Mouse (Mus musculus): Measurements from ENCODE around the gene Prr36. TPM values are rescaled to one million over a fixed set of nuclear protein-coding genes. Genes with fewer than 3 reads are reported as not detected.
A peak's percentile ranks its signal among the peaks of the same experiment; 100 is the strongest.

The Prr36 gene
- polyA plus RNA-seq, 1 experiment from 2014 or later: 0.99 TPM

- Histone ChIP-seq H3K9ac (replicated peaks; ENCODE audit: low read depth) (no peak overlapping the region), H3K27me3 (replicated peaks; ENCODE audit: insufficient read depth, low read length) (0 out of 2 replicates have a peak, but pooled peaks cover 4% of the 10 kb centered on the region)
- ATAC-seq: no peak
Observed at GRCm38 (mm10) chr8:4219617-4220016, 2.4 kb upstream of the Prr36 start.

GRCm38 (mm10) chr8:4216296-4216695 lies 963 bp downstream of the Prr36 start:
- WGBS: 6% methylated on average over 16 of the region's 18 CpGs
- 0 out of 2 replicates have a peak, but pooled peaks cover 4% of the 10 kb centered on the region for H3K27me3 ChIP-seq (replicated peaks; ENCODE audit: insufficient read depth, low read length)
- TF ChIP-seq CTCF (IDR thresholded peaks at IDR 0.05) (no peak), EP300 (IDR thresholded peaks at IDR 0.05) (no peak)

More at GRCm38 (mm10) chr8:4219617-4220016, 2.4 kb upstream of the Prr36 start:
- WGBS: 79% methylated on average over 3 of the region's 3 CpGs
- Histone ChIP-seq H3K9me3 (ENCODE audit: low read length) (no peaks in the 10 kb centered on the region), H3K4me3 (ENCODE audit: low read depth, low read length) (no peak overlapping the region), H3K4me1 (ENCODE audit: insufficient read depth, low read depth, low read length) (peaks cover 7% of the 10 kb centered on the region; the same call in 1 of the 2 replicates), H3K36me3 (ENCODE audit: insufficient read depth, low read length) (no peaks in the 10 kb centered on the region), H3K27ac (ENCODE audit: low read length) (no peak overlapping the region), H3K4me2 (replicated peaks; ENCODE audit: low read depth, low read length) (no peak overlapping the region)
- no peak for DNase-seq (ENCODE audit: low spot score)
- TF ChIP-seq CTCF (IDR thresholded peaks at IDR 0.05) (no peak), EP300 (IDR thresholded peaks at IDR 0.05) (no peak)

GRCm38 (mm10) chr8:4214006-4214980 lies 3.0 kb downstream of the Prr36 start:
- Histone ChIP-seq H3K9me3 (ENCODE audit: low read length) (no peaks in the 10 kb centered on the region), H3K27me3 (replicated peaks; ENCODE audit: insufficient read depth, low read length) (0 out of 2 replicates have a peak, but pooled peaks cover 4% of the 10 kb centered on the region), H3K27ac (ENCODE audit: low read length) (peak overlapping the region; percentile 52), H3K4me1 (ENCODE audit: insufficient read depth, low read depth, low read length) (peaks cover 12% of the 10 kb centered on the region; the same call in 1 of the 2 replicates), H3K9ac (replicated peaks; ENCODE audit: low read depth) (no peak overlapping the region), H3K36me3 (ENCODE audit: insufficient read depth, low read length) (no peaks in the 10 kb centered on the region), H3K4me2 (replicated peaks; ENCODE audit: low read depth, low read length) (peak overlapping the region; percentile 83), H3K4me3 (ENCODE audit: low read depth, low read length) (peak overlapping the region; percentile 38)
- TF ChIP-seq EP300 (IDR thresholded peaks at IDR 0.05): no peak
- no peak for TF ChIP-seq CTCF (IDR thresholded peaks at IDR 0.05)
- ATAC-seq: peak; percentile 87
- WGBS: 5% methylated on average over 33 of the region's 33 CpGs
- peak; percentile 95 for DNase-seq (ENCODE audit: low spot score)

More at GRCm38 (mm10) chr8:4216296-4216695, 963 bp downstream of the Prr36 start:
- Histone ChIP-seq H3K9me3 (ENCODE audit: low read length) (no peaks in the 10 kb centered on the region), H3K4me3 (ENCODE audit: low read depth, low read length) (no peak overlapping the region), H3K9ac (replicated peaks; ENCODE audit: low read depth) (no peak overlapping the region), H3K4me2 (replicated peaks; ENCODE audit: low read depth, low read length) (peak overlapping the region; percentile 64), H3K36me3 (ENCODE audit: insufficient read depth, low read length) (no peaks in the 10 kb centered on the region), H3K27ac (ENCODE audit: low read length) (no peak overlapping the region), H3K4me1 (ENCODE audit: insufficient read depth, low read depth, low read length) (peaks cover 12% of the 10 kb centered on the region; the same call in 1 of the 2 replicates)
- DNase-seq (ENCODE audit: low spot score) (no peak), ATAC-seq (no peak)

GRCm38 (mm10) chr8:4213210-4214005 lies 3.9 kb downstream of the Prr36 start:
- H3K36me3 ChIP-seq (ENCODE audit: insufficient read depth, low read length): no peaks in the 10 kb centered on the region
- DNase-seq (ENCODE audit: low spot score) (peak; percentile 89), ATAC-seq (peak; percentile 74)
- TF ChIP-seq CTCF (IDR thresholded peaks at IDR 0.05) (no peak), EP300 (IDR thresholded peaks at IDR 0.05) (no peak)
- H3K27ac ChIP-seq (ENCODE audit: low read length): peak overlapping the region; percentile 54
- H3K9ac ChIP-seq (replicated peaks; ENCODE audit: low read depth): peak overlapping the region; percentile 23; the same call in 1 of the 2 replicates
- peaks cover 12% of the 10 kb centered on the region; the same call in 1 of the 2 replicates for H3K4me1 ChIP-seq (ENCODE audit: insufficient read depth, low read depth, low read length)
- H3K4me3 ChIP-seq (ENCODE audit: low read depth, low read length): peak overlapping the region; percentile 38
- whole genome bisulfite sequencing: 2% methylated on average over 17 of the region's 18 CpGs
- H3K9me3 ChIP-seq (ENCODE audit: low read length): no peaks in the 10 kb centered on the region
- H3K4me2 ChIP-seq (replicated peaks; ENCODE audit: low read depth, low read length): peak overlapping the region; percentile 83
- H3K27me3 ChIP-seq (replicated peaks; ENCODE audit: insufficient read depth, low read length): 0 out of 2 replicates have a peak, but pooled peaks cover 4% of the 10 kb centered on the region

GRCm38 (mm10) chr8:4212809-4213209 lies 4.5 kb downstream of the Prr36 start:
- H3K4me3 ChIP-seq (ENCODE audit: low read depth, low read length): peak overlapping the region; percentile 38
- peak overlapping the region; percentile 83 for H3K4me2 ChIP-seq (replicated peaks; ENCODE audit: low read depth, low read length)
- ATAC-seq (peak; percentile 16), DNase-seq (ENCODE audit: low spot score) (peak; percentile 60)
- no peaks in the 10 kb centered on the region for H3K36me3 ChIP-seq (ENCODE audit: insufficient read depth, low read length)
- no peaks in the 10 kb centered on the region for H3K9me3 ChIP-seq (ENCODE audit: low read length)
- H3K4me1 ChIP-seq (ENCODE audit: insufficient read depth, low read depth, low read length): peaks cover 12% of the 10 kb centered on the region; the same call in 1 of the 2 replicates
- peak overlapping the region; percentile 23; the same call in 1 of the 2 replicates for H3K9ac ChIP-seq (replicated peaks; ENCODE audit: low read depth)
- H3K27ac ChIP-seq (ENCODE audit: low read length): peak overlapping the region; percentile 54; the same call in 1 of the 2 replicates
- H3K27me3 ChIP-seq (replicated peaks; ENCODE audit: insufficient read depth, low read length): 0 out of 2 replicates have a peak, but pooled peaks cover 4% of the 10 kb centered on the region
- WGBS: under 1% methylated on average over 20 of the region's 25 CpGs
- no peak for TF ChIP-seq CTCF (IDR thresholded peaks at IDR 0.05)
- no peak for TF ChIP-seq EP300 (IDR thresholded peaks at IDR 0.05)

Measured in lung, postnatal 0 days (tissue).